Mouse (Mus musculus) C2C12 (cell line): Measurements from ENCODE around the gene Crybb3. TPM values are rescaled to one million over a fixed set of nuclear protein-coding genes. Genes with fewer than 3 reads are reported as not detected.
"Not testable (repeated sequence)": the region's sequence is repeated elsewhere in the genome, so short reads cannot be mapped to it uniquely, and the experiment has no call there.

Experiments
- H3K27me3 ChIP-seq: one replicate; pipeline ENCODE4 v1.6.1; 2011; ENCODE audit not compliant: control insufficient read depth, insufficient read depth, insufficient read length
- H3K36me3 ChIP-seq: one replicate; pipeline ENCODE4 v1.6.1; 2011; ENCODE audit not compliant: control insufficient read depth, insufficient read depth
- H3K4me3 ChIP-seq: one replicate; pipeline ENCODE4 v1.5.1; 2011; ENCODE audit warnings: mild to moderate bottlenecking, control low read depth; ENCODE audit not compliant: poor library complexity, insufficient read depth, severe bottlenecking
- H3K79me2 ChIP-seq: one replicate; pipeline ENCODE4 v1.6.1; 2011; ENCODE audit not compliant: control insufficient read depth, insufficient read depth
- H3K79me3 ChIP-seq: one replicate; pipeline ENCODE4 v1.6.1; 2011; ENCODE audit warnings: low read depth, control low read depth
- H3ac ChIP-seq: one replicate; pipeline ENCODE3; 2011; ENCODE audit warnings: low read depth; ENCODE audit not compliant: control insufficient read depth, insufficient read length
- CEBPB ChIP-seq: IDR thresholded peaks from one replicate; pipeline ENCODE4 v1.6.1; 2011; ENCODE audit warnings: low read depth, mild to moderate bottlenecking, control low read depth, moderate library complexity
- CTCF ChIP-seq: IDR thresholded peaks from one replicate; pipeline ENCODE4 v1.5.1; 2011; ENCODE audit not compliant: control insufficient read depth, insufficient read depth, insufficient read length
- FOSL1 ChIP-seq: IDR thresholded peaks from one replicate; pipeline ENCODE4 v1.8.0; 2011; ENCODE audit warnings: mild to moderate bottlenecking, low read length; ENCODE audit not compliant: poor library complexity, insufficient read depth, severe bottlenecking
- MAX ChIP-seq: IDR thresholded peaks from one replicate; pipeline ENCODE4 v1.6.1; 2011; ENCODE audit warnings: mild to moderate bottlenecking, control low read depth
- MYOD1 ChIP-seq: IDR thresholded peaks from one replicate; pipeline ENCODE4 v1.6.1; 2011; ENCODE audit warnings: low read depth; ENCODE audit not compliant: control insufficient read depth, insufficient read length
- MYOG ChIP-seq: IDR thresholded peaks from one replicate; pipeline ENCODE4 v1.6.1; 2011; ENCODE audit not compliant: control insufficient read depth, insufficient read length; ENCODE audit errors: extremely low read depth
- USF1 ChIP-seq: IDR thresholded peaks from one replicate; pipeline ENCODE4 v1.6.1; 2011; ENCODE audit warnings: low read depth, mild to moderate bottlenecking, control low read depth, moderate library complexity
- polyA plus RNA-seq: library from polyadenylated mRNA; unstranded; fragments of >200 nt; fragmentation: generic; extraction: Trizol; gene quantifications from one replicate; pipeline ENCODE4 v1.2.1, GENCODE M21; 2012; ENCODE audit warnings: missing spikeins

The Crybb3 gene
- polyA plus RNA-seq, 1 experiment = not detected

DNA sequence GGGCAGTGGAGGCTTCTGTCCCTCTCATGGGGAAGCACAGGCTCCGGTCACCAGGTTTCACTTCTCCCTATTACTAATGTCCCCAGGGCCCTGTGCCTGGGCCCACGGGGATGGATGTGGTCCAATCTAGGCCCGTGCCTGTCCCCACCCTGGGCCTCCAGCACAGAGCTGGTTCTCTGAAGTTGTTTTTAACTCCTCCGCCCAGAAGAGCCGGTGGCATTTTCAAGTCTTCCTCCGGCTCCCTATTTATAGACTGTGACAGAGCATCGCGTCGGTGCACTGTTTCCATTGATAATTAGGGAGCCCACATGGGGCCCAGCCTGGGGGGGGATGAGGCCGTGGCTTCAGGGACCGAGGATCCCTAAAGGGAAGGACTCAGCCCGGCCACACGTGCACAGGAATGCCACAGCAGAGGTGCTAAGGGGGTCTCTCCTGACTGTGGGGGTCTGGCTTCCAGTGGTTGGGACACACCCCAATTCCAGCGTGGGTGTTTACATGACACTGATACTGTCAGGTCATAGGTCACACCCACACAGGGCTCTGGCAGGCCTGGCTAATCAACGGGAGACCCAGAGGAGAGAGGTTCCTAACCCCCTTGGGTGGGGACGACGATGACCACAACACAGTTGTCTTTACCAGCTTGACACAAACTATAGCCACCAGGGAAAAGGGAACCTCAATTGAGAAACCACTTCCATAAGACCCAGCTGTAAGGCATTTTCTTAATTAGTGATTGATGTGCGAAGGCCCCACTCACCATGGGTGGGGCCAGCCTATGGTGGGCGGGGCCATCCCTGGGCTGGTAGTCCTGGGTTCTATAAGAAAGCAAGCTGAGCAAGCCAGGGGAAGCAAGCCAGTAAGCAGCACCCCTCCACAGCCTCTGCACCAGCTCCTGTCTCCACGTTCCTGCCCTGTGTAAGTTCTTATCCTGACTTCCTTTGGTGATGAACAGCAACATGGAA lies 33.2 kb upstream of the Crybb3 start:
- no peak overlapping the region for H3ac ChIP-seq
- H3K27me3 ChIP-seq = no peaks in the 10 kb centered on the region
- no peak overlapping the region for H3K4me3 ChIP-seq
- TF ChIP-seq FOSL1 (no peak), MAX (no peak)
- no peaks in the 10 kb centered on the region for H3K79me2 ChIP-seq
- no peaks in the 10 kb centered on the region for H3K79me3 ChIP-seq
- H3K36me3 ChIP-seq = no peaks in the 10 kb centered on the region

DNA sequence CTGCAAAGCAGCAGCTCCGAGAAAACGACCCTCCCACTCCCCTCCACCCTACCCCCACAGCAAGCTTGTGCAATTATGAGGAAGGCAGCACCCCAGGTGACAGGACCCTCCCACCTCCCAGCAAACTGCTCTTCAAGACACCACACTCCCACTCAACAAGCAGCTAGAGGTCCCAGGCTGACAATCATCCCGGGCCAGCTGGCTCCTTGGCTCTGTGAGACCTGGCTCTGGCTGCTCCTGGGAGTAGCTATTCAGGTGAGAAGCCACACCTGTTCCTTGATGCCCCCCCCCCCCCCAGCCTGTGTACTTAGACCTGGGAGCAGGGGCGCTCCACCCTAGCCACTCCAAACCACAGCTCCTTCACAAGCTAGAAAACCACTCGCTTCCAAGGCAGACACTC lies 31.7 kb upstream of the Crybb3 start:
- H3K79me2 ChIP-seq = no peaks in the 10 kb centered on the region
- no peak overlapping the region for H3K4me3 ChIP-seq
- H3ac ChIP-seq = no peak overlapping the region
- no peaks in the 10 kb centered on the region for H3K27me3 ChIP-seq
- H3K36me3 ChIP-seq = no peaks in the 10 kb centered on the region
- H3K79me3 ChIP-seq = no peaks in the 10 kb centered on the region
- TF ChIP-seq MYOG (no peak), CTCF (no peak), USF1 (no peak), FOSL1 (no peak)

DNA sequence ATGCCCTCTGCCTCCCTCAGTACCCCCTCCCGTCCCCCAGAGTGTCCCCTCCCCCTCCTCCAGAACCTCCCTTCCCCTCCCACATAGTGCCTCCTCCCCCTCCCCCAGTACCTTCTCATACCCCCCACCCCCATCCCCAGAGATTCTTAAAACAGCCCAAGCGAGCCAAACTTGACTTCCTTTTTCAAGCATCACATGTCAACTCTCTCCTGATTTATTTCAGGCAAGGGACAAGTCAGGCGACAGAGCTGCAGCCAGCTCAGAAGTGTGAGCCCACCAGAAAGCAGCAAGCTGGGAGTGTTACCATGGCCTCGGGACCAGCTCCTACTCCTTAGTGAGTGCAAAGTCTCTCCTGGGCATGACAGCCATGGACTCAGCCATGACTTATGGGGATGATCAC lies 30.0 kb upstream of the Crybb3 start:
- H3K27me3 ChIP-seq = no peaks in the 10 kb centered on the region
- H3K4me3 ChIP-seq = no peak overlapping the region
- no peaks in the 10 kb centered on the region for H3K79me3 ChIP-seq

DNA sequence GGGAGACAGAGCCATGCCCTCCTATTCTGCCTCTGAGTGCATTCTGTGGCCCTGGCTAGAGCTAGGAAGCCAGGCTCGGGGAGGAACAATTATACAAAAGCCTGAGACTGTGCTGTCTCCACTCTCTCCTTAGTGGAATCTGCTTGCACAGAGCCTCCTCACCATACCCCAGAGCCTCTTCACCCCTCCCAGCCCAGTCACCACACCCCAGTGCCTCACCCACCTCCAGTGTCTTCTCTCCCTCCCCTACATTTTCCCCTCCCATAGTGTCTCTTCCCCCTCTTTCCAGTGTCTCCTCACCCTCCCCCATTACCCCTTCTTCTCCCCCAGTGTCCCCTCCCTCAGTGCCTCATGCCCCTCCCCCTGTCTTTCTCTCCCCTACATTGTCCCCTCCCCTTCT lies 29.5 kb upstream of the Crybb3 start:
- TF ChIP-seq FOSL1 (no peak), MYOG (no peak), USF1 (no peak), MAX (no peak), CTCF (no peak), CEBPB (no peak), MYOD1 (no peak)
- Histone ChIP-seq H3K36me3 (no peaks in the 10 kb centered on the region), H3K79me2 (no peaks in the 10 kb centered on the region), H3K27me3 (no peaks in the 10 kb centered on the region), H3K79me3 (no peaks in the 10 kb centered on the region), H3K4me3 (no peak overlapping the region), H3ac (no peak overlapping the region)

More for the DNA sequence above, 30.0 kb upstream of the Crybb3 start:
- Histone ChIP-seq H3ac (no peak overlapping the region), H3K79me2 (no peaks in the 10 kb centered on the region), H3K36me3 (no peaks in the 10 kb centered on the region)
- TF ChIP-seq CTCF = no peak

DNA sequence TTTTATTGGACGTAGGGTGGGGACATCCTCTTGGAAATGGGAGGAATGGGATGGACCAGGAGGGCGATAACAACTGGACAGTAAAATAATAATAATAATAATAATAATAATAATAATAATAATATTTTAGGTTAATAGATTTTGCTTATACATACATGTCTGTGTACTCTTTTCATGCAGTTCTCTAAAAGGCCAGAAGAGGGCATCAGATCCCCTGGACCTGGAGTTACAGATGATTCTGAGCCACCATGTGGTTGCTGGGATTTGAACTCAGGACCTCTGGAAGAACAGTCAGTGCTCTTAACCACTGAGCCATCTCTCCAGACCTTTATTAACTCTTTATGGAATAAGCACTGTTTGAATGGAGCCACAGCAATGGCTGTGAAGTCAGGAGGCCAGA lies 28.3 kb upstream of the Crybb3 start:
- not testable (repeated sequence) for H3ac ChIP-seq, H3K79me2 ChIP-seq, H3K4me3 ChIP-seq, H3K36me3 ChIP-seq, H3K27me3 ChIP-seq, H3K79me3 ChIP-seq

DNA sequence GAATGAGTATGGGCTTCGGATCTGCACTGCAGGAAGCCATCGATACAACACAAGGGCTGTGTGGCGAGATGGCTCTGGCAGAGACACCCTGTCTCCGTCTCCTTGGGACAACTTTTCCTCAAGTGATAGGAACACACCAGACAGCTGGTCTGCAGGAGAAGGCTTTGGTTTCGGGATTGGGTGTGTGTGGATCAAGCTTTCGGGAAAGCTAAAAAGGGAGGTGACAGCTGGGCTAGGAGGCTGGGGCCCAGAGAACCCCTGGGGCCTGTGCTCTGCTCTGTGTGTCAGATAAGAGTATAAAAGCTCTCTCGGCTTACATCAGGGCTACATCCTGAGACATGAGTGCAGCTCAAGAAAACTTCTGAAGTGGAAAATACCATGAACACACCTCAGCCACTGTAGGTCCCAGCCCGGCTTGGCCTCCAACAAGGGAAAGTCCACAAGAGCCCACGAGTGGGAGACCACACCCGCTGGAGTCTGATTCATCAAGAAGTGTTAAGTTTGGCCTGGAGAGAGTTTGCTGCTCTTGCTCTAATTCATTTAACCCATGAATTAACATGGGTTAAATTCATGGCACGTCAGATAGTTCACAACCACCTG lies 26.9 kb upstream of the Crybb3 start:
- Histone ChIP-seq H3K36me3 (no peaks in the 10 kb centered on the region), H3K79me2 (no peaks in the 10 kb centered on the region), H3K4me3 (peak overlapping the region; percentile 2), H3K79me3 (no peaks in the 10 kb centered on the region), H3K27me3 (no peaks in the 10 kb centered on the region), H3ac (no peak overlapping the region)
- TF ChIP-seq USF1 (no peak), CEBPB (no peak), MAX (no peak), CTCF (no peak), FOSL1 (no peak), MYOD1 (no peak), MYOG (no peak)
